Mouse (Mus musculus): ENCODE measurements around the gene Arhgef15. TPM values are rescaled to one million over a fixed set of nuclear protein-coding genes. Genes with fewer than 3 reads are reported as not detected.
A peak's percentile ranks its signal among the peaks of the same experiment; 100 is the strongest.

The Arhgef15 gene
- total and polyA plus RNA-seq, 3 experiments = 0.04 TPM; not detected in 2

- H3K36me3 ChIP-seq (replicated peaks in 1 of 2; ENCODE audit: control insufficient read depth in 1 of 2, insufficient read depth in 1 of 2, low read length in 1 of 2) = peaks cover 57 to 73% of the 10 kb centered on the region in 2 experiments
- dilution Hi-C loops (cut with MboI; ENCODE audit: extremely low pct_ligation_motif_present, extremely low pct_unique_long_range_greater_than_20kb, low sequenced_read_pairs) = no loop called here
- in situ Hi-C loops (cut with MboI; ENCODE audit: low pct_ligation_motif_present, low pct_unique_long_range_greater_than_20kb, low sequenced_read_pairs) = no loop called here
- H3K4me2 ChIP-seq (ENCODE audit: insufficient read depth, low read depth, poor library complexity, severe bottlenecking) = no peak overlapping the region
- no peaks in the 10 kb centered on the region for H3K9me3 ChIP-seq (replicated peaks; ENCODE audit: low read length)
- H3K9ac ChIP-seq (ENCODE audit: insufficient read depth, low read depth) = no peak overlapping the region
- DNase-seq (ENCODE audit: extremely low read depth) = no peak
- H3K79me2 ChIP-seq (replicated peaks; ENCODE audit: control insufficient read depth, extremely low read depth, insufficient read depth, poor library complexity, severe bottlenecking) = no peaks in the 10 kb centered on the region
- no peaks in the 10 kb centered on the region for H3K4me1 ChIP-seq (ENCODE audit: control insufficient read depth in 1 of 2, insufficient read depth in 2 of 2)
- no peaks in the 10 kb centered on the region for H3K27me3 ChIP-seq (replicated peaks)
- H3K4me3 ChIP-seq (replicated peaks in 1 of 3; ENCODE audit: low read depth in 2 of 3, low read length in 2 of 3, poor library complexity in 1 of 3) = no peak overlapping the region
- H3K27ac ChIP-seq (ENCODE audit: insufficient read depth, low read depth) = no peak overlapping the region
- no peak for TF ChIP-seq CTCF (conservative IDR thresholded peaks at IDR 0.05 in 1 of 2, IDR thresholded peaks at IDR 0.05 in 1 of 2; ENCODE audit: low read depth in 2 of 2, low read length in 2 of 2)
- no peak for TF ChIP-seq JUN (IDR thresholded peaks at IDR 0.05; ENCODE audit: insufficient read depth, low read depth, low read length)
- no peak for TF ChIP-seq SIN3A (IDR thresholded peaks at IDR 0.05; ENCODE audit: low read length)
- TF ChIP-seq POLR2AphosphoS2 (IDR thresholded peaks at IDR 0.05; ENCODE audit: low read depth, low read length) = no peak
- no peak for TF ChIP-seq MEF2A (IDR thresholded peaks at IDR 0.05; ENCODE audit: borderline replicate concordance, low read depth, low read length)
- no peak for TF ChIP-seq MXI1 (IDR thresholded peaks at IDR 0.05; ENCODE audit: low read depth, low read length)
- no peak for TF ChIP-seq IRF4 (IDR thresholded peaks at IDR 0.05; ENCODE audit: low read depth, low read length)
- no peak for TF ChIP-seq NELFE (IDR thresholded peaks at IDR 0.05; ENCODE audit: low read depth, low read length)
- no peak for TF ChIP-seq HCFC1 (IDR thresholded peaks at IDR 0.05; ENCODE audit: low read depth, low read length)
- TF ChIP-seq USF2 (conservative IDR thresholded peaks at IDR 0.05; ENCODE audit: low read depth, low read length) = no peak
- TF ChIP-seq CHD1 (IDR thresholded peaks at IDR 0.05; ENCODE audit: low read depth, low read length) = no peak
- no peak for TF ChIP-seq TCF12 (IDR thresholded peaks at IDR 0.05; ENCODE audit: low read depth, low read length)
- no peak for TF ChIP-seq ZKSCAN1 (IDR thresholded peaks at IDR 0.05; ENCODE audit: borderline replicate concordance, low read depth, low read length)
- no peak for TF ChIP-seq ZC3H11A (IDR thresholded peaks at IDR 0.05; ENCODE audit: low read depth, low read length)
- no peak for TF ChIP-seq RAD21 (IDR thresholded peaks at IDR 0.05; ENCODE audit: low read depth, low read length)
- TF ChIP-seq MAZ (IDR thresholded peaks at IDR 0.05; ENCODE audit: low read depth, low read length) = no peak
- no peak for TF ChIP-seq NRF1 (IDR thresholded peaks at IDR 0.05; ENCODE audit: low read depth, low read length)
Observed at GRCm38 (mm10) chr11:68987365-68987882, 30.1 kb upstream of the Arhgef15 start.

DNA sequence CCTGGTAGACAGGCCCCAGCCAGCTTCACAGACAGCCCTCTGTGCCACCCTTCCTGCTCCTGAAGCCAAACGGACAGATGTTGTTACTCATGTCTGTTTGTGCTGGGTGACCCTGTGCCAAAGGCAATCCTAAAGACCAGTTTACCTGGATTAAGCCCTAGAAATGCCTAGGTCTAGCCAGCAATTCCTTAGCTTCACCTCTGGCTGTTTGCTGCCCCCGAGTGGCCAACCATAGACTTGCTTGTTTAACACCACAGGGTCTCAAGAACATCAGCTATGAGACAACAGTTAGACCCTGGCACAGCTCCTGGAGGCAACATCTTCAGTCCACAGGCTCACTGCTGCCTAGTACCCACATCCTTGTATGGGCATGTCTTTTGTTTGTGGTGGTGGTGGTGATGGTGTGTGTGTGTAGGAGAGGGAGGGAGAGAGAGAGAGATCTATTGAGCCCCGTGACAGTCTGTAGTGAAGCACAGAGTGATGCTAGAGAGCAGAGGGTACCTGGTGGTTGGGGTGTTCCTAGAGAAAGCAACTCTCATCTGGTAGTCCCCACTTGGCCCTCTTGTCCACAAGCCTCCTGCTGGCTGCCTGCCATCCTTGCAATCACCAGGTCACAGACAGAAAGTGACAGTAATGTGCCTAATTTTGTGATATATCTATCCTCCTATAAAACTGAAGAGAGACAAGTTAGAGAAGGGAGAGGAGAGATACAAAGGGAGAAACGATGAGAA lies 25.5 kb upstream of the Arhgef15 start:
- in situ Hi-C loops (cut with MboI; ENCODE audit: low pct_ligation_motif_present, low pct_unique_long_range_greater_than_20kb, low sequenced_read_pairs) (no loop called here), dilution Hi-C loops (cut with MboI; ENCODE audit: extremely low pct_ligation_motif_present, extremely low pct_unique_long_range_greater_than_20kb, low sequenced_read_pairs) (no loop called here)
- no peak overlapping the region for H3K9ac ChIP-seq (ENCODE audit: insufficient read depth, low read depth)
- peaks cover 0 to 7% of the 10 kb centered on the region in 2 experiments; a peak in 2 of 4 replicates for H3K4me1 ChIP-seq (ENCODE audit: control insufficient read depth in 1 of 2, insufficient read depth in 2 of 2)
- no peaks in the 10 kb centered on the region for H3K27me3 ChIP-seq (replicated peaks)
- DNase-seq (ENCODE audit: extremely low read depth) = peak; percentile 76
- H3K79me2 ChIP-seq (replicated peaks; ENCODE audit: control insufficient read depth, extremely low read depth, insufficient read depth, poor library complexity, severe bottlenecking) = no peaks in the 10 kb centered on the region
- no peak overlapping the region for H3K27ac ChIP-seq (ENCODE audit: insufficient read depth, low read depth)
- H3K4me2 ChIP-seq (ENCODE audit: insufficient read depth, low read depth, poor library complexity, severe bottlenecking) = no peak overlapping the region
- no peak overlapping the region for H3K4me3 ChIP-seq (replicated peaks in 1 of 3; ENCODE audit: low read depth in 2 of 3, low read length in 2 of 3, poor library complexity in 1 of 3)
- H3K36me3 ChIP-seq (replicated peaks in 1 of 2; ENCODE audit: control insufficient read depth in 1 of 2, insufficient read depth in 1 of 2, low read length in 1 of 2) = peaks cover 19 to 30% of the 10 kb centered on the region in 2 experiments
- no peaks in the 10 kb centered on the region for H3K9me3 ChIP-seq (replicated peaks; ENCODE audit: low read length)
- TF ChIP-seq MYC (IDR thresholded peaks at IDR 0.05; ENCODE audit: low read depth, low read length) = no peak
- TF ChIP-seq ZKSCAN1 (IDR thresholded peaks at IDR 0.05; ENCODE audit: borderline replicate concordance, low read depth, low read length) = no peak
- no peak for TF ChIP-seq PAX5 (IDR thresholded peaks at IDR 0.05; ENCODE audit: low read length)
- no peak for TF ChIP-seq ELF1 (IDR thresholded peaks at IDR 0.05; ENCODE audit: low read depth, low read length)
- no peak for TF ChIP-seq MXI1 (IDR thresholded peaks at IDR 0.05; ENCODE audit: low read depth, low read length)
- no peak for TF ChIP-seq ZNF384 (IDR thresholded peaks at IDR 0.05; ENCODE audit: low read depth, low read length)
- TF ChIP-seq MAX (IDR thresholded peaks at IDR 0.05; ENCODE audit: low read length) = no peak
- peak; percentile 54 to 97; a peak in 3 of 4 replicates for TF ChIP-seq CTCF (conservative IDR thresholded peaks at IDR 0.05 in 1 of 2, IDR thresholded peaks at IDR 0.05 in 1 of 2; ENCODE audit: low read depth in 2 of 2, low read length in 2 of 2)
- TF ChIP-seq SMC3 (IDR thresholded peaks at IDR 0.05; ENCODE audit: low read depth, low read length) = peak; percentile 89
- TF ChIP-seq EP300 (IDR thresholded peaks at IDR 0.05; ENCODE audit: low read length) = no peak
- TF ChIP-seq NELFE (IDR thresholded peaks at IDR 0.05; ENCODE audit: low read depth, low read length) = no peak; the same call in 1 of the 2 replicates
- TF ChIP-seq TCF12 (IDR thresholded peaks at IDR 0.05; ENCODE audit: low read depth, low read length) = 0 out of 2 replicates have a peak, but pooled peaks have one; percentile 15
- TF ChIP-seq POLR2A (IDR thresholded peaks at IDR 0.05; ENCODE audit: low read depth, low read length) = 0 out of 2 replicates have a peak, but pooled peaks have one; percentile 11
- no peak for TF ChIP-seq GABPA (IDR thresholded peaks at IDR 0.05; ENCODE audit: insufficient replicate concordance, low read depth, low read length)
- no peak for TF ChIP-seq NRF1 (IDR thresholded peaks at IDR 0.05; ENCODE audit: low read depth, low read length)
- no peak for TF ChIP-seq USF2 (conservative IDR thresholded peaks at IDR 0.05; ENCODE audit: low read depth, low read length)
- no peak for TF ChIP-seq MAFK (IDR thresholded peaks at IDR 0.05; ENCODE audit: insufficient replicate concordance, low read length)
- no peak for TF ChIP-seq USF1 (IDR thresholded peaks at IDR 0.05; ENCODE audit: low read depth, low read length)
- TF ChIP-seq POLR2AphosphoS2 (IDR thresholded peaks at IDR 0.05; ENCODE audit: low read depth, low read length) = no peak
- TF ChIP-seq SIN3A (IDR thresholded peaks at IDR 0.05; ENCODE audit: low read length) = no peak
- peak; percentile 96 for TF ChIP-seq RAD21 (IDR thresholded peaks at IDR 0.05; ENCODE audit: low read depth, low read length)
- TF ChIP-seq ZC3H11A (IDR thresholded peaks at IDR 0.05; ENCODE audit: low read depth, low read length) = no peak
- no peak for TF ChIP-seq ETS1 (conservative IDR thresholded peaks at IDR 0.05; ENCODE audit: low read depth, low read length)

All from CH12.LX (cell line).